Mouse (Mus musculus) layer of hippocampus, adult 2 months (tissue): Measurements from ENCODE around the gene Neurod2. TPM values are rescaled to one million over a fixed set of nuclear protein-coding genes. Genes with fewer than 3 reads are reported as not detected.

Experiments
- DNase-seq, 2 experiments: peaks; one replicate each; pipeline ENCODE4 v3.0.0; 2022; ENCODE audit warnings: low spot score in 2 of 2
- H3K27ac ChIP-seq: fragments of 200-600 bp; 2 replicates; pipeline ENCODE4 v1.8.1; 2022
- H3K4me3 ChIP-seq: fragments of 200-600 bp; 2 replicates; pipeline ENCODE4 v1.8.1; 2022; ENCODE audit warnings: mild to moderate bottlenecking
- CTCF ChIP-seq: fragments of 200-600 bp; conservative IDR thresholded peaks from 2 replicates; pipeline ENCODE4 v1.8.1; 2022; ENCODE audit warnings: antibody characterized with exemption, mild to moderate bottlenecking, moderate library complexity
- long read RNA-seq, 2 experiments: library from polyadenylated mRNA; stranded (forward); transcript quantifications; one replicate each; pipeline ENCODE4 v2.0.0; 2021; ENCODE audit warnings: borderline mapping rate in 2 of 2
- total RNA-seq, 2 experiments: library from RNA; stranded (reverse); gene quantifications; 2 replicates each; pipeline ENCODE4 v1.2.3; 2021

The Neurod2 gene
- 100 to 1,000 TPM; 163 to 165 TPM for total RNA-seq
- long read RNA-seq, experiment 1, transcript Neurod2-201 (2 exons, 3,142 nt), result major isoform, 41 of 80 reads
- long read RNA-seq, experiment 1, partial matches to known transcripts, result 39 of 80 reads
- long read RNA-seq, experiment 1, other reads (novel, unspliced or antisense), result 0 of 80 reads
- long read RNA-seq, experiment 2, transcript Neurod2-201 (2 exons, 3,142 nt), result major isoform, 49 of 91 reads
- long read RNA-seq, experiment 2, partial matches to known transcripts, result 0 of 91 reads
- long read RNA-seq, experiment 2, other reads (novel, unspliced or antisense), result 42 of 91 reads

DNA sequence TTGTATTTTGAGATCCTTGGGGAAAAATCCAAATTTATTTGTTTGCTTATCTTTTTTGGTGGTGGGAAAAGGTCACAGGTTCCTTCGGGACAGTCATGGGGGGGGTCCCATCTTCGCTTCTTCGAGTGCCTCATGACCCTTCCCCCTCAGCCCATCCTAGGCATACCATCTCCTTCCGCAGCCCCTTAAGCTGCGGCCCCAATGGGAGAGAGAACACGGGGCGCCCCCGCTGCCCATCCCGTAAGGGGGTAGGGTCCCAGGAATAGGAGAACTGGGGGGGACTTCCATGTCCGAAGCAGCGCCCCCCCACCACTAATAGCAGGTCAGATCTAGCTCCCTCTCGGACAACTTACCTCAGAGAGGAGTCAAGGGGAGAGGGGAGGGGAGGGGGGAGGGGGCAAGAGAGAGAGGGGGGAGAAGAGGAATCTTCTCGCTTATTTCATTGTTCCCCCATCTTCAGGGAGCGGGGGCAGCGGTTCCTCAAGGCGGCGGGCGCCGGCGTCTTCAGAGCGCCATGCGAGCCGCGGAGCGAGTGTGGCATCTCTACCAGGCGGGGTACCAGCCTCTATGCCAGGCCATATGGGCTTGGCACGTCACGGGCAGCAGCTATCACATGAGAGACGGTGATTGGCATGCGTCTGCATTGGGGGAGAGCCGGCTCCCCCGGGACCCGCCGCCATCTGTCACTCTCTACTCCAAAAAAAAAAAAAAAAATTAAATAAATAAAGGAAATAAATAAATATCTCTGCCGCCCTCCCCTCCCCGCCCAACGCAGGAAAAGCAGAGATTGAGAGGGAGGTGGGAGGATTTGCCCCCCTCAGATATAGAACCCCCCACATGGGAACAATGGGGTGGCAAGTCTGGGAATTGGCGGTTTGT lies at the start of gene Neurod2:
TSS of gene Neurod2 (minus strand) at position 568 of the 879 bp plus-strand sequence.
- peak within 1 kb of the TSS; percentile 71 for H3K4me3 ChIP-seq
- peak; percentile 86 to 92 for DNase-seq
- no peak for TF ChIP-seq CTCF
- H3K27ac ChIP-seq, result peak within 1 kb of the TSS; percentile 97

DNA sequence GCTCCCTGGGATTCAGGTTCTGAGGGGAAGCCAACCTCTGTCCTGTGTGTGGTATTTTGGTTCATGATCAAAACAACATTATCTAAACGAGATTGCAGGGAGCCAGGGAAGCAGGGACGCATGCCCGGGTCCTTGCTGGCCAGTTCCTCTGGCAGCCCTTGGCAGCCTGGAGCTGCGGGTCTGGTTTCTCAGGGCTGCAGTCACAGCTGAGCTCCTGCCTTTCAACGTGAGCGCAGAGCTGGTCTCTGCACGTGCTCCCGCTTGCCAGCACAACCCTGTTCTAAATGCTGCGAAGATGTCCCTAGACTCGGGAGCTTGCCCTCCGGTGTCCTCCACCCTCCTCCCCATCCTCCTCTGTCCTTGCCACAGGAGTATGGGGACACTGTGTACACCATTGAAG lies 48.3 kb upstream of the Neurod2 start:
- no peak overlapping the region for H3K27ac ChIP-seq
- no peak overlapping the region for H3K4me3 ChIP-seq
- no peak for DNase-seq
- TF ChIP-seq CTCF, result no peak

DNA sequence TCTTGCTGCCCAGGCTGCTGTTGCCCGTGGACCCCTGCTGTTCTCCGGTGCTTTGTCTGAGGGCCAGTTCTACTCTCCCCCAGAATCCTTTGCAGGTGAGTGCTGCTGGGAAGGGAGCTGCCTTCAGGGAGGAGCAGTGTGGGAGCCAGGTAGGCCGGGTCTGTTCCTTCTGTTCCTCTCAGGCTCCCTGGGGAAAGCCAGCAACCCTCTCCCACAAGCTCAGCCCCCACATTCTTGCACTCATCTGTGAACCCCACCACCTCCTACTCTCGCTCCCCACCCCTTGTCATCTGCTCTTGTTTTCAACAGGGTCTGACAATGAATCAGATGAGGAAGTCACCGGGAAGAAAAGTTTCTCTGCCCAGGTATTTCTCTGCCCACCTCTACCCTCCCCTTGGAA lies 47.3 kb upstream of the Neurod2 start:
- H3K27ac ChIP-seq, result no peak overlapping the region
- H3K4me3 ChIP-seq, result no peak overlapping the region
- no peak for TF ChIP-seq CTCF
- DNase-seq, result no peak

DNA sequence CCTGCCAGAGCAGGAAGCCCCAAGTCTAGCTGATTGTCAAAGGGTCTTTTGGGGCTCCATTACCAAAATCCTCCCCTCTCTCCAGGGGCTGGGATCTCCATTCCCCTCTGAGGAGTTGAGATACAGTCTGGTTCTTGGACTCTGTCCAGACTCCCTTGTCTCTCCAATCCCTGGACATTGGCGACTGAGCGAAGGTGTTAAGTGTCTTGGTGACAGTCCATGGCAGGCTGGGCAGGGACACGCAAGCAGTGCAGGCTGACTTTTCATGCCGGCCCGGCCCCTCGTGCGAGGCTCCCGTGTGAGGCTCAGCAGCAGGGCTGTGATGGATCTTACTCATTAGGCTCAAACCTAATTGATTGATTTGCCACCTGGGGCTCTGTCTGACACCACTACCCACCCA lies 44.8 kb upstream of the Neurod2 start:
- H3K4me3 ChIP-seq, result no peak overlapping the region
- H3K27ac ChIP-seq, result peak overlapping the region; percentile 15; the same call in 1 of the 2 replicates
- no peak for DNase-seq
- no peak for TF ChIP-seq CTCF

DNA sequence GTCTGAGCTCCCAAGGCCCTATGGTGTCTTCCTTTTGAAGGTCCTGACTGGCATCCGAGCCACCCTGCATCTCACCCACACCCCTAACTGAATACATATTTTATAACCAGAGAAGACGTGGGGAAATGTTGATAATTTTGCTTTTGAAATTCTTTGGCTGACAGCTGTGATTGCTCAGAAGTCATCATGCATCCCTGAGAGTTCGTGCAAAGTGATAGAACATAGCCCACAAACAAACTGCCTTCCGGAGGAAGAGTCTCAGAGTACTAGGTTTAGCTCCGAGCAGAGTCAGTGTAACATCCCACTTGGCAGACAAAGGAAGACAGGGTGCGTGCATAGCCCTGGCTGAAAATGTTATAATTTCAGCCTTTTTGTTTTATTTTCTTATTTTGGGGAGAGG lies 43.8 kb upstream of the Neurod2 start:
- TF ChIP-seq CTCF, result no peak
- peak overlapping the region; percentile 69 for H3K27ac ChIP-seq
- no peak for DNase-seq

DNA sequence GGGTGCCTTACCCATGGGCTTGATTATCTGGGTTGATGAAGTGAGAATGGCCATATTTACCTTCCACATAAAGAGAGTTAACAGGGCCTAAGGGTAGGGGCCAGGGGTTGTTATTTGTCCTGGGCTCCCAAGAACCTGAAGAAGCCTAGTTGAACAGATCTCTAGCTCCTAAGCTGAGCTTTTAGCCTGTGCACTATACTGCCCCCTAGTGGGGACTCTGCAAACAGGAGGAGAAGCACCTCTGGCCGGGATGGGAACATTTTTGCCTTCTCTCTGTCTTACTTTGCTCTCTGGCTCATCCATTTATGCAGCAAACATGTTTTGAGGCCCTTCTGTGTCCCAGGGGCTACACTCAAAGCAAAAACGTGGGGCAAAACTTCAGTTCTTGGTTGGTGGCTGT lies 43.0 kb upstream of the Neurod2 start:
- H3K4me3 ChIP-seq, result no peak overlapping the region; the same call in 1 of the 2 replicates
- DNase-seq, result peak in 1 of 2 experiments; percentile 72
- TF ChIP-seq CTCF, result peak; percentile 94
- peak overlapping the region; percentile 69 for H3K27ac ChIP-seq

More for the DNA sequence above, 43.8 kb upstream of the Neurod2 start:
- H3K4me3 ChIP-seq, result no peak overlapping the region

DNA sequence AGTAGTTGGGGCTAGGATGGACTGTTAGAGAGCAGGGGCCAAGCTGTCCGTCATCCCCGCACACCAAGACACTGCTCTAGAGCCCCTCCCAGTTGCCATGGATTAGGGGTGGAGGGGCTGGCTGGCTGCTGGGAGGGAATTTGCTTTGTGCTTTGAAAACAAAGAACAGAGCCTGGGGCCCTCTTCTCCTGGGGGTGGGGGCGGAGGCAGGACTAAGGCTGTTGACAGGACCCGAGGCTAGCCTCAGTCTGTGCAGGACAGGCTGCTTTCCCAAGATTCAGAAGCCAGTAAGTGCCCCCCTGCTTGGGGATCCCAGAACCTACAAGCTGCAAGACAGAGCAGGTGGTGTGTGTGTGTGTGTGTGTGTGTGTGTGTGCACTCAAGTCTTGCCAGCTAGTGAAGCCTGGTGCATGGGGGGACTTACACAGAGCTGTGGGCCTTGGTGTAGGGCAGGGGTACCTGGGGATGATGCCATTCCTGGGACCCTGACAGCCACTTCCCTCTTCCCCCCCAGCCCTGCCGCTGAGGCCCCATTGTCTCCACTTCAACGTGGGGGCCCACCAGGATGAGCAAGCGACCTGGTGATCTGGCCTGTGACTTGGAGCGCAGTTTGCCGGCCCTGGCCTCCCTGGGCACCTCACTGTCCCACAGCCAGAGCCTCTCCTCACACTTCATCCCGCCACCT lies 42.2 kb upstream of the Neurod2 start:
- DNase-seq, result peak in 1 of 2 experiments; percentile 39
- peak overlapping the region; percentile 69 for H3K27ac ChIP-seq
- TF ChIP-seq CTCF, result no peak
- no peak overlapping the region; the same call in 1 of the 2 replicates for H3K4me3 ChIP-seq

DNA sequence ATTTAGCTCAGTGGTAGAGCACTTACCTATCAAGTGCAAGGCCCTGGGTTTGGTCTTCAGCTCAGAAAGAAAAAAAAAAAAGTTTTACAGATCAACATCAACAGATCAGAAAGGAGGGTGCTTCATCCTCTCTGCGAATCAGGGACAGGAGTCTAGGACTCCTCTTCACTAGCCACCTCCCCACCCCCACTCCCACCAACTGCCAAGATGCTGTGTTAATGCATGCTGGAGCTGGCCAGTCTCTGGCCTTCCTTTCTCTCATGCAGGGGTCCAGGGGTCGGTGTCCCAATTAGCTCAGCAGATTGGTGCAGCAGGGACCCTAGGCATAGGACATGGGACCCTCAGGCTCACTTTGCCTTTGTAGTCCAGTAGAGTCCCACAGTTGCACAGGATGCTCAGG lies 41.1 kb upstream of the Neurod2 start:
- TF ChIP-seq CTCF, result no peak
- DNase-seq, result no peak
- Histone ChIP-seq H3K4me3 (no peak overlapping the region), H3K27ac (peak overlapping the region; percentile 69; the same call in 1 of the 2 replicates)

DNA sequence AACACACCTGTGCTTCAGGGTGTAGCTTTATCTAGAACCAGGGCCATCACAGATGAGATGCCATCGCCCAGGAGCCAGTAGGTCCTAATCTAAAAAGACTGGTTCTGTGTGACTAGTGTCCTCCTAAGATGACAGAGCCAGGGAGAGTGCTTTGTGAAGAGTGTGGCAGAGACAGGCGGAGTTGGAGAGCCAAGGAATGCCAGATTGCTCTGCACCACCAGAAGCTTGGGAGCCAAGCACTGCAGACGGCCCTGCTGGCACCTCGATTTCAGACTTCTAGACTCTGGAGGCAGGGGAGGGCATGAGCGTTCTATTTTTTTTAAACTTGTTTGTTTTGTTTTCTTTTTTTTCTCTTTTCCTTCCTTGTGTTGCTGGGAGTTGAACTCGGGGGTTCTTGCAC lies 39.9 kb upstream of the Neurod2 start:
- no peak for TF ChIP-seq CTCF
- H3K4me3 ChIP-seq, result no peak overlapping the region
- peak; percentile 35 to 66 for DNase-seq
- peak overlapping the region; percentile 61; the same call in 1 of the 2 replicates for H3K27ac ChIP-seq

DNA sequence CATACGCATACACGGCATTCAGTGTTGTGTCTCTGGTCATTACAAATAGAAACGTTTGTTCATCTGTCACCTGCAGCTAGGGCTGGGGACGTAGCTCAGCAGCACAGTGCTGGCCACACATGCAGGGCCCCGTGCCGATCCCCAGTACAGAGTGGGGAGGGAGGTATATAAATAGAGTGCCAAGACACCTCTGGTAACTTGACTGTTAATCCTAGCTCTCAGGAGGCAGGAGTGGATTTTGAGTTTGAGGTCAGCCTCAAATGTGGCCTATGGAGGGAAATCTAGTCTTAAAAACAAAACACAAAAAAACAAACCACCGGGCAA lies 38.4 kb upstream of the Neurod2 start:
- H3K27ac ChIP-seq, result peak overlapping the region; percentile 57; the same call in 1 of the 2 replicates
- no peak for DNase-seq

DNA sequence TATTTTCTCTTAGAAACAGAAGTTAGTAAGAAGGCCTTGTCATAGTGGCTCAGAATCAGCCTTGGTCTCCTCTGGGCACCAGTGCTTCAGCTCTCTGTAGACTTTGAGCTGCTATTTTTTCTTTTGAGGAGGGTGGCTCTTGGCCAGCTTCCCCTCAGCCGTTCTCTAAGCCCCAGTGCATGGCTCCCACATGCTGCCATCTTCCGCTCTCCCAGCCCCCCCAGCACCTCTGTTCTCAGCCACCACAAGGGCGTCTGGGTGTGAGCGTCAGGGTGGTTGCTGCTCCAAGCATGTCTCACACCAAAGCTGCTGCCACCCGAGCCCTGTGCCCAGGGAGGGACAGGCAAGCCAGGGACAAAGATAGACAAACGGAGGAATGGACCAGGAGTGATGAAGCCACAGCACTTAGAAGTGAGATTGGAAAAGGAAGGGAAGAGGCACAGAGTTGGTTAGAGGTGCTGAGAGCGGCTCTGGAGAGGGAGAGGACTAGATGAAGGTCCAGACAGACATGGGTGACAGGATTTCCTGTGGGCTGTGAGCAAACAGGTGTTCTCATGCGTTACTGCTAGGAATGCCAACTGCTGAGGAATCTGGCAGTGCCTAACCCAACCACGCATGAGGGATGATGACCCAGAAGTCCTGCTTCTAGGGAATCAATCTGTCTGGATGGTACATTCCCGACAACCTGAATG lies 37.9 kb upstream of the Neurod2 start:
- DNase-seq, result no peak
- Histone ChIP-seq H3K27ac (peak overlapping the region; percentile 57; the same call in 1 of the 2 replicates), H3K4me3 (no peak overlapping the region)
- no peak for TF ChIP-seq CTCF

More for the DNA sequence above, 38.4 kb upstream of the Neurod2 start:
- TF ChIP-seq CTCF, result no peak
- no peak overlapping the region for H3K4me3 ChIP-seq

DNA sequence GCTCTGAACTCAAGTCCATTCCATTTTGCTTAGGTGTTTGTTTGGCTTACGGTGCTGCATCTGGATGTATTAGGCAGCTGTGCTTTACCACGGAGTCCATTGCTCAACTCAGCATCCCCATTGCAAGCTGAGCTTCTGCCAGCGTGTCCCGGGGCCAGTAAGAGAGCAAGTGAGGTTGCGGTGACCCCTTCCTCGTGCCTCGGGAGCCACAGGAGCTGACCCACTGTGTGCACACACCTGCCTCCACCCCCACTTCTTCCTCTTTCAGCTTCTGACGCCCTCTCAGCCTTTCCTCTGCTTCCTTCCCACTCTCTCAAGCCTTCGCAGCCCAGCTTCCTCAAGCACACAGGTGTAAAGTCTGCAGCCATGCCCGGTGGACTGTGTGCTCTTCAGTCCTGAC lies 36.8 kb upstream of the Neurod2 start:
- Histone ChIP-seq H3K4me3 (no peak overlapping the region), H3K27ac (peak overlapping the region; percentile 57; the same call in 1 of the 2 replicates)
- DNase-seq, result no peak
- TF ChIP-seq CTCF, result no peak

DNA sequence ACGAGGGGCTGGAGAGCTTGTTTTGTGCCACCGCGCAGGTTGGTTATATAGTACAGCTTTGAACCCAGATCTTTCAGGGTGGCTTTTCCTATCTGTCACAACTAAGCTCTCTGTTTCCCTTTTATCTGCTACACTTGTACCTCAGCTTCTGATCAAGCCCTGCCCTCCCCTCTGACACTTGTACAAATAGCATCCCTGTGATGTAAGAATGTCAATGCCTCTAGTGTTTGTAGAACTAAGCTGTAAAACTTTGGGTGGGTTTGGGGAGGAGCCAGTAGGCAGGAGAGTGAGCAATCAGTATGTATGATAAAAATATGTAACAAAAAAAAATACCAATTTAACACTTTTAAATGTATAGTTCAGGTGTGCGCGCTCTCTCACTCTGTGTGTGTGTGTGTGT lies 35.0 kb upstream of the Neurod2 start:
- no peak for DNase-seq
- Histone ChIP-seq H3K4me3 (no peak overlapping the region), H3K27ac (no peak overlapping the region)
- TF ChIP-seq CTCF, result no peak
